Mouse (Mus musculus): ENCODE data around the gene Dync2li1.

- TF ChIP-seq E2F4 (IDR thresholded peaks at IDR 0.05; ENCODE audit: insufficient read depth) = no peak
- no peak for TF ChIP-seq POLR2A (IDR thresholded peaks at IDR 0.05; ENCODE audit: insufficient read length, low read depth)
- no peak for TF ChIP-seq MYOG (IDR thresholded peaks at IDR 0.05; ENCODE audit: control insufficient read depth in 1 of 3, insufficient read depth in 1 of 3, insufficient read length in 2 of 3, low read depth in 2 of 3)
- TF ChIP-seq POLR2AphosphoS2 (IDR thresholded peaks at IDR 0.05; ENCODE audit: insufficient read length, low read depth) = no peak
- no peak for TF ChIP-seq MYOD1 (IDR thresholded peaks at IDR 0.05; ENCODE audit: control insufficient read depth in 1 of 3, insufficient read length in 2 of 3, low read depth in 2 of 3)
Observed at GRCm38 (mm10) chr17:84620610-84621009, 5.7 kb upstream of the Dync2li1 start.

Data from myocyte (in vitro differentiated cells).